Mouse (Mus musculus) embryonic facial prominence, embryonic 13.5 days (tissue): ENCODE measurements around the gene Chpf. TPM values are rescaled to one million over a fixed set of nuclear protein-coding genes. Genes with fewer than 3 reads are reported as not detected.

Experiments
- ATAC-seq: fragments of 200-750 bp; cut with Nextera tagmentation; 2 replicates; pipeline ENCODE4 v1.8.0; 2017; ENCODE audit warnings: low read depth; ENCODE audit not compliant: insufficient number of reproducible peaks, insufficient read depth, low FRiP score, low TSS enrichment
- H3K27ac ChIP-seq: fragments of 300-500 bp; sonication (generic); 2 replicates; pipeline ENCODE4 v1.5.1; 2015; ENCODE audit warnings: moderate library complexity, mild to moderate bottlenecking, inconsistent platforms
- H3K27me3 ChIP-seq: fragments of 300-500 bp; sonication (generic); 2 replicates; pipeline ENCODE4 v1.6.1; 2015; ENCODE audit warnings: mild to moderate bottlenecking, inconsistent platforms
- H3K36me3 ChIP-seq: fragments of 300-500 bp; sonication (generic); 2 replicates; pipeline ENCODE4 v1.6.1; 2015; ENCODE audit warnings: mild to moderate bottlenecking, inconsistent platforms
- H3K4me1 ChIP-seq: fragments of 300-500 bp; sonication (generic); 2 replicates; pipeline ENCODE4 v1.6.1; 2015; ENCODE audit warnings: inconsistent platforms
- H3K4me2 ChIP-seq: fragments of 300-500 bp; sonication (generic); 2 replicates; pipeline ENCODE4 v1.6.1; 2015; ENCODE audit warnings: moderate library complexity, mild to moderate bottlenecking, inconsistent platforms
- H3K4me3 ChIP-seq: fragments of 300-500 bp; sonication (generic); 2 replicates; pipeline ENCODE4 v1.5.1; 2015; ENCODE audit warnings: mild to moderate bottlenecking, inconsistent platforms
- H3K9ac ChIP-seq: fragments of 300-500 bp; sonication (generic); 2 replicates; pipeline ENCODE4 v1.6.1; 2015; ENCODE audit warnings: mild to moderate bottlenecking, inconsistent platforms
- H3K9me3 ChIP-seq: fragments of 300-500 bp; sonication (generic); 2 replicates; pipeline ENCODE4 v1.6.1; 2016; ENCODE audit warnings: inconsistent platforms
- WGBS: fragments of 180-500 bp; shearing (Covaris S2); methylation state at CpG from one replicate; pipeline ENCODE4 v1.1.7; 2015; ENCODE audit warnings: mixed read lengths; 5-methylcytosine and 5-hydroxymethylcytosine counted together
- polyA plus RNA-seq: library from polyadenylated mRNA; unstranded; fragments of >200 nt; fragmentation: Nextera tagmentation; extraction: Ambion mirVana; gene quantifications from 2 replicates; pipeline ENCODE4 v1.2.1, GENCODE M21; 2015

Gene Chpf
- polyA plus RNA-seq = 30.6 and 31.5 TPM in 2 replicates

DNA sequence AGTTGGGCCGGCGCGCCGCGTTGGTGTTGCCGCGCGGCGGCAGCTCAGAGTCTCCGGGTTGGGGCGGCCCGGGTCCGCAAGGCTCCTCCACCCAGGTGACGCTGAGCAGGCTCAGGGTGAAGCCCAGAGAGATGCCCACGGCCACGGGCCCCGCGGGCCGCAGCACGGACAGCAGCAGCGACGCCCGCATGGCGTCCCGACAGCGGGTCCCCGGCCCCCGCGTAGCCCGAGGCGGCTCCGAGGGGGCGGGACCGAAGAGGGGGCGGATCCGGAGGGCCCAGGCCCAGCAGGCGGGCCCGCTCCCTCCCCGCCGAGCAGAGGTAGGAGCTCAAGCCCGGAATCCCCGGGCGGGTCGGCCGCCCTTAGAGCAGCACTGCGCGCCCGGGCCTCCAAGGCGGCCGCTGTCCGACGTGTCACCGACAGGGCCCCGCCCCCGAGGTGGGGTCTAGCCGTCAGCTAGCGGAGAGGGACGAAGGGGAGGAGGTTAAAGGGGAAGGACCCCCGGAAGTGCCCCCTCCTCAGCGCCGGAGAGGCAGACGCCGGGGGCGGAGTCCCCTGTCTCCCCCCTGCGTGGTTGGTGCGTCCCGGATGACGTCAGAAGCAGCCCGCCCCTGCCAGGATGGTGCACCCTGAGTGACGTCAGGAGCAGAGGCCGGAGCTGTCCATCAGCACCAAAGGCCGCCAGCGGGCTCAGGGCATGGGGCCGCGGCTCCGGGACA is at the start of gene Chpf, which contains the start of gene Tmem198:
TSS of gene Chpf (minus strand) at position 392 of the 719 bp plus-strand sequence.
TSS of gene Tmem198 (plus strand) at position 617 of the 719 bp plus-strand sequence.
- Histone ChIP-seq H3K36me3 (peaks cover 28% of the 10 kb centered on the region), H3K9ac (peak within 1 kb of the TSS; percentile 82), H3K4me1 (peaks cover 26% of the 10 kb centered on the region), H3K4me2 (peak within 1 kb of the TSS; percentile 86), H3K9me3 (no peaks in the 10 kb centered on the region), H3K4me3 (peak within 1 kb of the TSS; percentile 85), H3K27ac (peak within 1 kb of the TSS; percentile 78), H3K27me3 (peaks cover 42% of the 10 kb centered on the region)
- peak; percentile 87 for ATAC-seq
- under 1% methylated on average over 65 of the region's 76 CpGs for WGBS

DNA sequence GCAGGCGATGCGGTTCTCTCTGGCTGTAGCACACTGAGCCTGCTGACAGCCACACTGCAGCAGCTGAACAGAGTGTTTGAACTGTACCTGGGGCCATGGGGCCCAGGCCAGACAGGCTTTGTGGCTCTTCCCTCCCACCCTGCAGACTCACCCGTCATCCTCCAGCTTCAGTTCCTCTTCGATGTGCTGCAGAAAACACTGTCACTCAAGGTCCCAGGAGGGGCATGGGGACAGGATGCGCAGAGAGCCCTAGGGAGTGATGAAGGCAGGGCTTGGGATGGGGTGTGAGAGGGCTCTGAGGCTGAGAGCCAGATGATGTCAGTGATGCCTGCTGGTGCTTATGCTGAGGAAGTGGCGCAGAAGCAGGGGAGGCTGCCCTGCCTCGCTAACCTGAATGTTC is 45.6 kb upstream of the Chpf start:
- 86% methylated on average over 7 of the region's 7 CpGs for WGBS
- H3K4me1 ChIP-seq = peaks cover 15% of the 10 kb centered on the region
- ATAC-seq = no peak
- peaks cover 47% of the 10 kb centered on the region for H3K36me3 ChIP-seq
- H3K9ac ChIP-seq = peak overlapping the region; percentile 2; the same call in 1 of the 2 replicates
- H3K27me3 ChIP-seq = no peaks in the 10 kb centered on the region
- H3K4me2 ChIP-seq = no peak overlapping the region
- no peak overlapping the region for H3K27ac ChIP-seq
- no peaks in the 10 kb centered on the region for H3K9me3 ChIP-seq
- H3K4me3 ChIP-seq = no peak overlapping the region

DNA sequence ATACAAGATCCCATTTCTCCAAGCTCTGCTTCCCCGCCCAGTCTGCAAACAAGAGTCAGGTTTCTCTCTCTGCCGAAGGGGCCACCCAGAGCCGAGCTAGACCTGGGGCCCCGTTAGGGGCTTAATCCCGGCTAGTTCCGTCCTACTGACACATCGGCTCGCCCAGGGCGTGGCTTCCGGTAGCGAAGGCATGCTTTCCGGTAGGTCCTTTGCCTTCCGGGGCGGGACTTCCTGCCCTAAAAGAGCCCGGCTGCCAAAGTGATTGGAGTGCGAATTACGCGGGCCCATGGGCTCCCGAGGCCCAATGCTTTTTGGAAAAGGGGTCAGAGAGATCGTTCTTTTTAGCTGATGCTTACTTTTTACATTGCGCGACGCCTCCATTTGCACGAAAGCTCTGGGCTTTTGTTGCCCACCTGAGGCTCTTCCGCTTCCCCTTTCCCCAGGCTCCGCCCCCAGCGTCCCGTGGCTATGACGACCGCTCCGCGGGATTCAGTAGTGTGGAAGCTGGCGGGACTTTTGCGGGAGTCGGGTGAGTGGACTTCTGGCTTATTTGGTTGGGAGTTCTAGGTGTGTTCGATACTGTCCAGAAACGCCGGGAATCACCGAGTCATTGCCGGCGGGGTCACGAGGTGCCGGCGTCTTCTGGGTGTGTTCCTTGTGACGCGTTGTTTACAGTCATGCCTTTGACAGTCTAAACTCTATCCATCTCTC is 42.4 kb upstream of the Chpf start, which contains the start of gene Stk11ip:
TSS of gene Stk11ip (plus strand) at position 209 of the 711 bp plus-strand sequence.
- Histone ChIP-seq H3K27me3 (no peaks in the 10 kb centered on the region), H3K9me3 (no peaks in the 10 kb centered on the region), H3K36me3 (peaks cover 16% of the 10 kb centered on the region), H3K9ac (peak within 1 kb of the TSS; percentile 61), H3K4me2 (peak within 1 kb of the TSS; percentile 74), H3K27ac (peak within 1 kb of the TSS; percentile 97), H3K4me3 (peak within 1 kb of the TSS; percentile 63), H3K4me1 (peaks cover 34% of the 10 kb centered on the region)
- WGBS = under 1% methylated on average over 46 of the region's 46 CpGs
- ATAC-seq = peak; percentile 94

DNA sequence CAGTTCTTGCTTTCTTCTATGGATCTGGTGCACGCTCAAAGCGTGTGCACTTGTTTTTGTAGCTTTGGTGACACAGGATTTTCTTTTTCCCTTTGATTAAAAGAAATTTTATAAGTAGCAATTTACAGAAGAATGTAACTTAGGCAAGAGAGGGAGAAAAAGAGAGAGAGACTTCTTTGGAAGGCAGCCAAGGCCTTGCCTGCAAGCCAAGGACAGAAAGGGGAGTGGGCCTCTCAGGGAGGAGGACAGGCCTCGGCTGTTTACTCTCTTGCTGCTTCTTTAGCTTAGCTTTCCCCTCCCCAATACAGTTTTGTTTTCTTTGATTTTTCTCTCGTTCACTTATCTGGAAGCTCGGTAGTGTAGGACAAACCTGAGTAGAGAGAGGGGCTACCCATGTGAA is 40.5 kb upstream of the Chpf start:
- ATAC-seq = no peak
- peaks cover 37% of the 10 kb centered on the region for H3K4me1 ChIP-seq
- no peak overlapping the region for H3K4me3 ChIP-seq
- WGBS = 43% methylated on average over 5 of the region's 5 CpGs
- peak overlapping the region; percentile 97 for H3K27ac ChIP-seq
- no peaks in the 10 kb centered on the region for H3K9me3 ChIP-seq
- no peak overlapping the region for H3K4me2 ChIP-seq
- no peaks in the 10 kb centered on the region for H3K27me3 ChIP-seq
- H3K36me3 ChIP-seq = no peaks in the 10 kb centered on the region
- no peak overlapping the region for H3K9ac ChIP-seq

DNA sequence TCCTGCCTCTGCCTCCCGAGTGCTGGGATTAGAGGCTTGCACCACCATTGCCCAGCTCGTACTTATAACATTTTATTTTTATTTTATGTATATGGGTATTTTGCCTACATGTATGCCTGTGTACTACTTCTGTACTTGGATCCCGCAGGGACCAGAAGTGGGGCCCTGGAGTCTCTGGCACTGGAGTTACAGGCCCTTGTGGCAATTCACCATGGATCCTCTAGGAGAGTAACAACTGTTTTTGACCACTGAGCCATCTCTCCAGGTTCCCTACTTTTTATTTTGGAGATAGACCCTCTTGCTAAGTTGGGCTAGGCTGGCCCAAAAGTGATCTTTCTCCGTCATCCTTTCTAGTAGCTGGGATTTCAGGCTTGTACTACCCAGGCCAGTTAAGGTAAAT is 39.3 kb upstream of the Chpf start:
- ATAC-seq = no peak
- peak overlapping the region; percentile 69 for H3K27ac ChIP-seq

DNA sequence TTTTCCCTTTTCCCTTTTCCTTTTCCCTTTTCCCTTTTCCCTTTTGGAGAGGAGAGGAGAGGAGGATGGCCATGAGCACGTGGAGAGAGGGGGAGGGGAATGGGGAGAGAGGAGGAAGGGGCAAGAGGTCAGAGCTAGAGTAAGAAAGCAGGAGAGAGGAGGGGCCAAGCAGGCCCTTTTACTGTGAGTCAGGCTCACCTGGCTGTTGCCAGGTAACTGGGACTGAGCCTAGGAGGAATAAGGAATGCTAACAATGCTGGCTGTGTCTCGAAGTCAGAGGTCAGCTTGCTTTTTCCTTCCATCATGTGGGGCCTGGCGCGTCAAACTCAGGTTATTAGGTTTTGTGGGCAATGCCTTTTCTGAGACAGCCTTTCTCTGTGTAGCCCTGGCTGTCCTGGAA is 38.9 kb upstream of the Chpf start:
- Histone ChIP-seq H3K27me3 (no peaks in the 10 kb centered on the region), H3K4me3 (no peak overlapping the region), H3K9ac (no peak overlapping the region), H3K9me3 (no peaks in the 10 kb centered on the region), H3K4me2 (no peak overlapping the region), H3K36me3 (no peaks in the 10 kb centered on the region), H3K27ac (peak overlapping the region; percentile 69), H3K4me1 (peaks cover 37% of the 10 kb centered on the region)
- no peak for ATAC-seq
- WGBS = 54% methylated on average over 4 of the region's 4 CpGs

More for the DNA sequence above, 39.3 kb upstream of the Chpf start:
- H3K4me1 ChIP-seq = peaks cover 37% of the 10 kb centered on the region
- 95% methylated on average over 4 of the region's 4 CpGs for WGBS
- H3K36me3 ChIP-seq = no peaks in the 10 kb centered on the region
- H3K9ac ChIP-seq = no peak overlapping the region
- H3K9me3 ChIP-seq = no peaks in the 10 kb centered on the region
- no peak overlapping the region for H3K4me2 ChIP-seq
- H3K4me3 ChIP-seq = no peak overlapping the region
- H3K27me3 ChIP-seq = no peaks in the 10 kb centered on the region

DNA sequence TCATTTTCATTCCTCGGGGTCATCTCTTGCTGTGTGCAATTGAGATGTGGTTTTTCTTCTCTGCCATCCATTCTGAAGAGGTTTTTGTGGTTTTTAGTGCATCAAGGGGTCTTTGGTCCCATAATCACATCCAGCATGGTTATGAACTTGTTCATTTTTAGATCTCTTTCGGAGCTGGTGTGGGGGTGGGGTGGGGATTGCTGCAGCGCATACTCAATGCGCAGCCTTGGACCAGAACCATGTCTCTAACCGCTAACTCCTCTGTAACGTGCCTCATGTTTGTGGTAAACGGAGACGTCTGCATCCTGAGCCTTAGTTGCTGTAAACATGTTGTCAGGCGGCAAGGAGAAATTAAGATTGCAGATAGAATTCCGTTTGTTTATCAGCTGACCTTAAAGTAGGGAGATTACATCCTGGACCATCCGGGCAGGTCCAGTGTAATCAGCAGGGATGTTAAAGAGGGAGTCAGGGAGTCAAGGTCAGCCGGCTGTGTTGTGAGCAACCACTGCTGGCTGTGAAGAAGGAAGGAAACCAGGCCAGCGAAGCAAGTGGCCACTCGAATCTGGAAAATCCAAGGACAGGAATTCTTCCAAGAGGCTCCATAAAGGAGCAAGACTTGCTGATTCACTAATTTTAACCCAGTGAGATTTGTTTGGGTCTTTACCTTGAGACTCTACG is 37.7 kb upstream of the Chpf start:
- Histone ChIP-seq H3K9me3 (no peaks in the 10 kb centered on the region), H3K9ac (no peak overlapping the region), H3K4me3 (no peak overlapping the region), H3K4me2 (no peak overlapping the region), H3K4me1 (peaks cover 33% of the 10 kb centered on the region), H3K36me3 (no peaks in the 10 kb centered on the region), H3K27ac (peak overlapping the region; percentile 55), H3K27me3 (no peaks in the 10 kb centered on the region)
- no peak for ATAC-seq
- 52% methylated on average over 15 of the region's 15 CpGs for WGBS

DNA sequence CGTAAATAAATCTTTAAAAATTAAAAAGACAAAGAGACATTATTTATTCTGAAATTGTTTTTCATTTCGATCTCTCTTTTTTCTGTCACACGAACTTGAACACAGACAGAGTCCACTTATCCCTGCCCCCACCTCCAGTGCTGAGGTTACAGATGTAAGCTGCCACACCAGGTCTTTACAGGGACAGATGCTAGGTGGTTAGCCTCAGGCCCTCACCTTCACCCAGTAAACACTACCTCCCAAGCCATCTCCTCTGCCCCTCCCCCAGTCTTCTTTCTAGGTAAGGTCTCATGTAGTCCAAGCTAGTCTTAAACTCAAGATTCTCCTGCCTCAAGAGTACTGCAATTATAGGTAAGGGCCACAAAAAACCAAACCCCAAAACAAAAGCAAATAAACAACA is 33.4 kb upstream of the Chpf start:
- no peaks in the 10 kb centered on the region for H3K9me3 ChIP-seq
- H3K27ac ChIP-seq = no peak overlapping the region
- no peaks in the 10 kb centered on the region for H3K36me3 ChIP-seq
- H3K27me3 ChIP-seq = no peaks in the 10 kb centered on the region
- H3K4me1 ChIP-seq = peaks cover 23% of the 10 kb centered on the region
- no peak overlapping the region for H3K9ac ChIP-seq
- H3K4me3 ChIP-seq = no peak overlapping the region
- WGBS = 89% methylated on average over 3 of the region's 3 CpGs
- no peak for ATAC-seq
- H3K4me2 ChIP-seq = no peak overlapping the region

DNA sequence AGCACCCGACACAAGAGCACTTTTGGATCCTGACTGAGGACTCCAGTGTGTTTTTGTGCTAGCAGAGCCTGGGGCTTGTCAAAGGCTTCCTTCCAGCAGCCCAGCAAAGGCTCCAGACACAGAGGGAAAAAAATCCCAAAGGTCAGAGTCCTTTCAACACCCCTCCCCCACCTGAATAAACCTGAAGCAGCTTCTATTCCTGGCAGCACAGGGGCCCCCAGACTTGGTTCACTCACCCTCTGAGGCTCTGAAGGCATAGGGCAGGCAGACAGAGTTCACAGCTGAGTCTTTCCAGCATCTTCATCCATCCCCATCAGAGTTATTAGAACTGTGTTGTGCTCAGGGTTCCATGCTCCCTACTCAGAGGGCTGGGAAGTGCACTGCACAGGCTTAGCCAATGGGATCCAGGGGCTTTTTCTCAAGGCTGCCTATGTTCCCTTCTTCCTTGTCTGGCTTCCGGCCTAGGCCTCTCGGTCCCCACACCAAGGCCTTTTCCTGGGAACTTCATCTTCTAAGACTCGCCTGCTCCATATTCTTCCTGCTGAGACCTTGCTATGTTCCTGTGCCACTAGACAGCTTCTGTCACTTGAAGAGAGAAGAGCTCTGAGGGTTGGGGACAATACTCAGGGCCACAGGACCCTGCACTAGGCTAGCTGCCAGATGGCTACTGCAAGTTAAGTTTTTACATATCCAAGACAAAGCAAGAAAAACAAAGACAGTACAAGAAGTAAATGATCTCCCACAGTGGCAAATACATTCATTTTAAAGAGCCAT is 32.5 kb upstream of the Chpf start:
- H3K27ac ChIP-seq = no peak overlapping the region
- H3K4me3 ChIP-seq = no peak overlapping the region
- H3K4me1 ChIP-seq = peaks cover 25% of the 10 kb centered on the region
- ATAC-seq = no peak
- no peak overlapping the region for H3K4me2 ChIP-seq
- H3K27me3 ChIP-seq = no peaks in the 10 kb centered on the region
- WGBS = 59% methylated on average over 4 of the region's 4 CpGs
- H3K36me3 ChIP-seq = no peaks in the 10 kb centered on the region
- 0 out of 2 replicates have a peak overlapping the region, but pooled peaks have one; percentile 16 for H3K9ac ChIP-seq
- no peaks in the 10 kb centered on the region for H3K9me3 ChIP-seq

DNA sequence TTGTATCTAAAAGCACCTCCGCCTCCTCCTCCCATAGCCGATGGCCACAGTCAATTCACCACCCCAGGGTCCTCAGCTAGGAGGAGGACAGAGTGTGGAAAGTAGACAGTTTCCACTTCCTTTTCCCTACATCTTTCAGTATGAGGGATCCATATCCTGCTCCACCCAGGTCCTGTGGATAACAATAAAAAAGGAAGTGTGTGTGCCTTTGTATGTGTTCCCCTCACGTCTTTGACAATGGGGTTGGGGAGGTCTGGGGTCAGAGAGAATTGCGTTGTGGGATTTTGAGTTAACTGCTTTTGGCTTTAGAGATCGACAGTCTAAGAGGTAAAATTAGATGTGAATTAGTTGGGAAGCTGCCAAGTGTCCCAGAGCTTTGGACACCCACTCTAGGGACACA is 31.0 kb upstream of the Chpf start:
- Histone ChIP-seq H3K9ac (no peak overlapping the region), H3K4me1 (peaks cover 24% of the 10 kb centered on the region), H3K36me3 (no peaks in the 10 kb centered on the region), H3K27me3 (no peaks in the 10 kb centered on the region), H3K4me3 (no peak overlapping the region), H3K27ac (no peak overlapping the region), H3K9me3 (no peaks in the 10 kb centered on the region), H3K4me2 (no peak overlapping the region)
- WGBS = 76% methylated on average over 5 of the region's 5 CpGs
- ATAC-seq = no peak

DNA sequence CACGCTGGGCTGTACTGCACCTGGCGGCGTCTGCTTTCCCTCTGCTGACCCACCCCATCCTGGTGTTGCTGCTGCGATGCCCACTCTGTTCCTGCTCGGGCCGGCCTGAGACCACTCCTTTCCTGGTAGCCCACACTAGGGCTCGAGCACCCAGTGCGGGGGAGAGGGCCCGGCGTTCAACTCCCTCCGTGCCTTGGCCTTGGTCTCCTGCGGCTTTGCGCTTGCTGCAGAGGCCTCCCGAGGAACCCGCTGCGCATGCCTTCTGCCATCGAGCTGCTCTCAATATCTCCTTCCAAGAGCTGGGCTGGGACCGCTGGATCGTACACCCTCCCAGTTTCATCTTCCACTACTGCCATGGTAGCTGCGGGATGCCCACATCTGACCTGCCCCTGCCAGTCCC is 30.5 kb upstream of the Chpf start:
- no peak overlapping the region for H3K9ac ChIP-seq
- H3K4me3 ChIP-seq = no peak overlapping the region
- no peaks in the 10 kb centered on the region for H3K27me3 ChIP-seq
- no peaks in the 10 kb centered on the region for H3K9me3 ChIP-seq
- no peak overlapping the region for H3K27ac ChIP-seq
- ATAC-seq = no peak
- 57% methylated on average over 20 of the region's 20 CpGs for WGBS
- H3K4me1 ChIP-seq = peaks cover 30% of the 10 kb centered on the region
- no peaks in the 10 kb centered on the region for H3K36me3 ChIP-seq
- H3K4me2 ChIP-seq = no peak overlapping the region
